Mouse (Mus musculus): Measurements from ENCODE around the gene Rspo3.

Gene Rspo3

GRCm38 (mm10) chr10:29459632-29460031, 76.0 kb downstream of the Rspo3 start:
- ChIA-PET CTCF (no interaction called here), POLR2A (no interaction called here)

- ChIA-PET CTCF (no interaction called here), POLR2A (no interaction called here)
These were observed 90.6 kb downstream of the Rspo3 start for GRCm38 (mm10) chr10:29445076-29445475.

- CTCF ChIA-PET: no interaction called here
- POLR2A ChIA-PET: no interaction called here
These were observed 94.4 kb downstream of the Rspo3 start for GRCm38 (mm10) chr10:29441297-29441696.

GRCm38 (mm10) chr10:29432935-29433453, 102.7 kb downstream of the Rspo3 start:
- ChIA-PET CTCF (no interaction called here), POLR2A (no interaction called here)

- CTCF ChIA-PET: no interaction called here
- POLR2A ChIA-PET: no interaction called here
These were observed 109.0 kb downstream of the Rspo3 start for GRCm38 (mm10) chr10:29426660-29427059.

- ChIA-PET CTCF (no interaction called here), POLR2A (no interaction called here)
These were observed 111.1 kb downstream of the Rspo3 start for GRCm38 (mm10) chr10:29424571-29424970.

GRCm38 (mm10) chr10:29414361-29414760, 121.3 kb downstream of the Rspo3 start:
- POLR2A ChIA-PET: no interaction called here
- CTCF ChIA-PET: no interaction called here

- ChIA-PET CTCF (no interaction called here), POLR2A (no interaction called here)
These were observed 132.9 kb downstream of the Rspo3 start for GRCm38 (mm10) chr10:29402656-29403268.
